ENCODE assay signal across 15 mouse cellular contexts in genomic region chr14:8867641-8868040, GRCm38 (mm10).
DNase-seq lines count a peak whose midpoint lies in the region; ATAC-seq lines count a peak whose summit lies in the region.
"Had no signal": no experiment of that assay in that cellular context is flagged by ENCODE, and none has a peak within 500 bp of the region (broad histone marks: within the 10 kb centered on the region; RNA-seq: fewer than 3 reads in every experiment).

No protein-coding gene starts in this region.

- no peaks in the 10 kb centered on the region for H3K27me3 ChIP-seq in forebrain, embryonic 14.5 days (replicated peaks; ENCODE audit: control insufficient read depth, insufficient read depth, low read length)
- H3K27me3 ChIP-seq in forebrain, embryonic 12.5 days, result no peaks in the 10 kb centered on the region
- H3K27me3 ChIP-seq: heart, embryonic 12.5 days; hindbrain, embryonic 15.5 days; midbrain, embryonic 15.5 days had no signal

- no peaks in the 10 kb centered on the region for H3K9me3 ChIP-seq in forebrain, embryonic 14.5 days (replicated peaks; ENCODE audit: control insufficient read depth, low read length)
- H3K9me3 ChIP-seq in forebrain, embryonic 12.5 days, result no peaks in the 10 kb centered on the region
- H3K9me3 ChIP-seq: heart, embryonic 12.5 days; hindbrain, embryonic 15.5 days; midbrain, embryonic 15.5 days had no signal

- DNase-seq in forebrain, embryonic 14.5 days (ENCODE audit: low spot score), result peak; percentile 82
- peak; percentile 75 to 83 for DNase-seq in frontal cortex, adult 2 months (ENCODE audit: extremely low spot score in 1 of 2, low spot score in 1 of 2)
- DNase-seq in layer of hippocampus, postnatal 25 days (ENCODE audit: extremely low spot score in 1 of 2, low spot score in 1 of 2), result peak; percentile 18 to 26
- DNase-seq in right cerebral cortex, postnatal 10 days (ENCODE audit: low spot score in 2 of 2), result peak; percentile 72 to 85
- no peak for DNase-seq in thymus, adult 18-20 months
- DNase-seq in urinary bladder, postnatal 14 days (ENCODE audit: low spot score), result no peak
- DNase-seq: thymus, postnatal 36 days had no signal

- WGBS in forebrain, embryonic 14.5 days, result 78% methylated on average over 5 of the region's 5 CpGs
- 88% methylated on average over 5 of the region's 5 CpGs for WGBS in forebrain, embryonic 12.5 days

- H3K36me3 ChIP-seq in forebrain, embryonic 14.5 days (ENCODE audit: control insufficient read depth, insufficient read depth, low read length), result no peaks in the 10 kb centered on the region
- H3K36me3 ChIP-seq in forebrain, embryonic 12.5 days (replicated peaks), result no peaks in the 10 kb centered on the region
- H3K36me3 ChIP-seq: heart, embryonic 12.5 days; hindbrain, embryonic 15.5 days; midbrain, embryonic 15.5 days had no signal

- H3K4me2 ChIP-seq in forebrain, embryonic 14.5 days (ENCODE audit: low read length), result no peak overlapping the region
- no peak overlapping the region for H3K4me2 ChIP-seq in forebrain, embryonic 12.5 days
- H3K4me2 ChIP-seq: heart, embryonic 12.5 days; hindbrain, embryonic 15.5 days; liver, embryonic 11.5 days; midbrain, embryonic 15.5 days had no signal

- no peaks in the 10 kb centered on the region for H3K4me1 ChIP-seq in forebrain, embryonic 14.5 days (ENCODE audit: control insufficient read depth, insufficient read depth, low read length)
- H3K4me1 ChIP-seq in forebrain, embryonic 12.5 days, result no peaks in the 10 kb centered on the region
- H3K4me1 ChIP-seq: heart, embryonic 12.5 days; hindbrain, embryonic 15.5 days; midbrain, embryonic 15.5 days had no signal

- no peak overlapping the region for H3K27ac ChIP-seq in forebrain, embryonic 14.5 days (ENCODE audit: low read depth, low read length)
- no peak overlapping the region for H3K27ac ChIP-seq in forebrain, embryonic 12.5 days
- H3K27ac ChIP-seq: hindbrain, embryonic 15.5 days; kidney, postnatal 0 days; midbrain, embryonic 15.5 days had no signal

- peak; percentile 93 for ATAC-seq in forebrain, embryonic 14.5 days
- ATAC-seq in forebrain, embryonic 12.5 days (ENCODE audit: low FRiP score), result no peak
- ATAC-seq in megakaryocyte-erythroid progenitor cell, adult 5-6 weeks (replicated peaks; ENCODE audit: low FRiP score, low TSS enrichment, poor library complexity, severe bottlenecking), result no peak
- ATAC-seq: midbrain, embryonic 15.5 days had no signal

- no peak overlapping the region for H3K9ac ChIP-seq in forebrain, embryonic 14.5 days (ENCODE audit: low read length)
- no peak overlapping the region for H3K9ac ChIP-seq in forebrain, embryonic 12.5 days
- H3K9ac ChIP-seq: heart, embryonic 12.5 days; hindbrain, embryonic 15.5 days; midbrain, embryonic 15.5 days had no signal

- no peak overlapping the region for H3K4me3 ChIP-seq in forebrain, embryonic 14.5 days (ENCODE audit: low read depth, low read length)
- no peak overlapping the region for H3K4me3 ChIP-seq in forebrain, embryonic 12.5 days (replicated peaks)
- H3K4me3 ChIP-seq: erythroblast, embryonic 14.5 days; heart, embryonic 12.5 days; hindbrain, embryonic 15.5 days; midbrain, embryonic 15.5 days had no signal

Comparison
In these comparisons a context has a peak if more than half of its experiments do, and no peak if none do; other contexts are left out.
1. DNase-seq: peak in forebrain, embryonic 14.5 days (single experiment), frontal cortex, adult 2 months (2 of 2), layer of hippocampus, postnatal 25 days (2 of 2) and right cerebral cortex, postnatal 10 days (2 of 2); none in thymus, adult 18-20 months (0 of 2) and urinary bladder, postnatal 14 days (single experiment).